Mouse (Mus musculus) CD4-positive, CD25-positive, alpha-beta regulatory T cell, adult 2 months (primary cell): ENCODE measurements around the gene Mad2l1bp.

Experiments
- DNase-seq: peaks from one replicate; pipeline ENCODE4 v3.0.0-alpha.2; 2012; ENCODE audit warnings: low read depth, low spot score

Mad2l1bp gene

GRCm38 (mm10) chr17:46110402-46111289, 42.7 kb downstream of the Mad2l1bp start, which contains the start of gene Mrps18a:
Gene Mrps18a (plus strand): TSS chr17:46110986.
- peak; percentile 91 for DNase-seq

GRCm38 (mm10) chr17:46108286-46108685, 45.1 kb downstream of the Mad2l1bp start:
- DNase-seq: no peak

- no peak for DNase-seq
Observed at GRCm38 (mm10) chr17:46104487-46104886, 48.9 kb downstream of the Mad2l1bp start.

- no peak for DNase-seq
Observed at GRCm38 (mm10) chr17:46102608-46103159, 50.7 kb downstream of the Mad2l1bp start.

GRCm38 (mm10) chr17:46101906-46102305, 51.4 kb downstream of the Mad2l1bp start:
- no peak for DNase-seq

GRCm38 (mm10) chr17:46098525-46098924, 54.8 kb downstream of the Mad2l1bp start:
- DNase-seq: no peak
